Mouse (Mus musculus): ENCODE data around the gene Mad1l1. TPM values are rescaled to one million over a fixed set of nuclear protein-coding genes. Genes with fewer than 3 reads are reported as not detected.

The Mad1l1 gene
- total and polyA plus RNA-seq, 3 experiments = 40.5 to 65.2 TPM; not detected in 1

DNA sequence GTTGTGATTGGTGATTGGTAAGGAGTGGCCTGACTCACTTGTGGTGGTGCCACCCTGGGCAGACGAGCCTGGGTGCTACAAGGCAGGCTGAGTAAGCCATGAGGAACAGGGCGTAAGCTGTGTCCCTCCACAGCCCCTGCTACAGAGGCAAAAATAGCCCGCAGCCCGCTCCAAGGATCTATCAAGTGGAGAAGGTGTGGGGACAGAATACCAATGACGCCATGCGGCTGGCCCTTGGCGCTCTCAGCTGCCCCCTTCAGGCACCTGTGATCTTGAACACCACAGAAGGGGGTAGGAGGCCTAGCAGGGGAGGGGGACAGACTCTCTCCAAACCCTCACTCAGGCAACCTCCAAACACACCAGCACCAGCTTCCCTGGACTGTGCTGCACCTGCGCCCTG, 15.3 kb downstream of the Mad1l1 start:
- no peak overlapping the region for H3K4me3 ChIP-seq (ENCODE audit: control insufficient read depth in 1 of 2, insufficient read depth in 1 of 2, low read depth in 2 of 2, low read length in 2 of 2)
- H3K27me3 ChIP-seq (ENCODE audit: control insufficient read depth in 1 of 2, insufficient read depth in 2 of 2, low read length in 2 of 2) = no peaks in the 10 kb centered on the region
- no peak overlapping the region for H3K27ac ChIP-seq (ENCODE audit: control insufficient read depth, low read depth, low read length)
- H3K79me2 ChIP-seq (ENCODE audit: control insufficient read depth, insufficient read depth, low read length, poor library complexity) = no peaks in the 10 kb centered on the region
- peaks cover 0 to 19% of the 10 kb centered on the region in 2 experiments; a peak in 1 of 4 replicates for H3K36me3 ChIP-seq (ENCODE audit: control insufficient read depth in 1 of 2, insufficient read depth in 2 of 2, low read length in 2 of 2)
- no peaks in the 10 kb centered on the region for H3K4me1 ChIP-seq (ENCODE audit: control insufficient read depth in 1 of 2, insufficient read depth in 2 of 2, low read length in 2 of 2)
- TF ChIP-seq ZMIZ1 (IDR thresholded peaks at IDR 0.05; ENCODE audit: low read depth, low read length) = no peak
- TF ChIP-seq CTCF (IDR thresholded peaks at IDR 0.05 in 2 of 3, conservative IDR thresholded peaks at IDR 0.05 in 1 of 3; ENCODE audit: control insufficient read depth in 1 of 3, insufficient read depth in 1 of 3, low read depth in 2 of 3, low read length in 3 of 3, poor library complexity in 1 of 3, severe bottlenecking in 1 of 3) = 0 out of 6 replicates have a peak, but pooled peaks of 1 of the 3 experiments have one; percentile 1
- DNase-seq (ENCODE audit: low read depth, low spot score) = no peak
- no peaks in the 10 kb centered on the region for H3K9me3 ChIP-seq (replicated peaks; ENCODE audit: insufficient read depth, low read length)
- no peak overlapping the region for H3K9ac ChIP-seq (ENCODE audit: control insufficient read depth, low read depth, low read length, poor library complexity, severe bottlenecking)

DNA sequence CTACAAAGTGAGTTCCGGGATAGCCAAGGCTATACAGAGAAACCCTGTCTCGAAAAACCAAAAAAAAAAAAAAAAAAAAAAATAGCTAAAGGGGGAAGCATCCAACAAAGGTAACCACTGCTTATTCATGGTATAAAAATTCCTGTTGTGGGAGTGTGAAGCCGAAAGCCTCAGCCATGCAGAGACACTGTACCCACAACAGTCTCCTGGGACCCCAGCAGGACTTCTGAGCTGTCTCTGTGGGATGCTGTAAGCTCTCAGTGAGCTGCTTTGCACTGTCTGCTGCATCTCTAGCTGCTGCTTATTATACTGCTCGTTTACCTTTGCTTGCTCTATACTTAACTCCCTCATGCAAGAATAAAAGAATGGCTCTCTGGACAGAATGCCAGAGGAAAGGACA, 23.1 kb downstream of the Mad1l1 start:
- no peak overlapping the region for H3K4me3 ChIP-seq (ENCODE audit: control insufficient read depth in 1 of 2, insufficient read depth in 1 of 2, low read depth in 2 of 2, low read length in 2 of 2)
- peaks cover 0 to 23% of the 10 kb centered on the region in 2 experiments; a peak in 2 of 4 replicates for H3K36me3 ChIP-seq (ENCODE audit: control insufficient read depth in 1 of 2, insufficient read depth in 2 of 2, low read length in 2 of 2)
- no peaks in the 10 kb centered on the region for H3K27me3 ChIP-seq (ENCODE audit: control insufficient read depth in 1 of 2, insufficient read depth in 2 of 2, low read length in 2 of 2)
- H3K27ac ChIP-seq (ENCODE audit: control insufficient read depth, low read depth, low read length) = no peak overlapping the region
- no peak for DNase-seq (ENCODE audit: low read depth, low spot score)
- H3K4me1 ChIP-seq (ENCODE audit: control insufficient read depth in 1 of 2, insufficient read depth in 2 of 2, low read length in 2 of 2) = no peaks in the 10 kb centered on the region
- TF ChIP-seq POLR2A (IDR thresholded peaks at IDR 0.05; ENCODE audit: control insufficient read depth in 1 of 2, insufficient read depth in 1 of 2, low read depth in 1 of 2, low read length in 2 of 2, poor library complexity in 1 of 2) (no peak), MAFK (IDR thresholded peaks at IDR 0.05; ENCODE audit: borderline replicate concordance, low read depth, low read length) (no peak), ZC3H11A (IDR thresholded peaks at IDR 0.05; ENCODE audit: low read depth, low read length) (no peak), ETS1 (IDR thresholded peaks at IDR 0.05; ENCODE audit: low read depth, low read length) (no peak), ZNF384 (IDR thresholded peaks at IDR 0.05; ENCODE audit: low read depth, low read length) (no peak)
- no peaks in the 10 kb centered on the region for H3K9me3 ChIP-seq (replicated peaks; ENCODE audit: insufficient read depth, low read length)
- no peak overlapping the region for H3K9ac ChIP-seq (ENCODE audit: control insufficient read depth, low read depth, low read length, poor library complexity, severe bottlenecking)
- no peaks in the 10 kb centered on the region for H3K79me2 ChIP-seq (ENCODE audit: control insufficient read depth, insufficient read depth, low read length, poor library complexity)

DNA sequence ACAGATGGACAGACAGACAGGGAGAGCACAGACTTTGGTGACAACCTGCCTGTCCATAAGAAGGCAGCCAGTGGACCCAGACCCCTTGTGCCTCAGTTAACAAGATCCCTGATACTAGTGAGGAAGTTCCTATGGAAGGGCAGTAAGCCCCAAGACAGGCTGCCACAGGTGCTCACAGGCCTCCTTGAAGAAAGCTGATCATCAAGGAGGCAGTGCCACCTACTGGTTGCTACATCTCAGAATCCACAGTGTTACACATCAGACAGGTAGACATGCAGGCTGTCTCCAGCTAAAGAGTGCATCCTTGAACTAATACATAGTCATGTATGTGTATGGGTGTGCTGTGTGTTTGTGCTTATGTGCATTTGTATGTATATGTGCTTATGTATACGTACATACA, 29.2 kb downstream of the Mad1l1 start:
- no peaks in the 10 kb centered on the region for H3K27me3 ChIP-seq (ENCODE audit: control insufficient read depth in 1 of 2, insufficient read depth in 2 of 2, low read length in 2 of 2)
- DNase-seq (ENCODE audit: low read depth, low spot score) = peak; percentile 58
- TF ChIP-seq RAD21 (IDR thresholded peaks at IDR 0.05; ENCODE audit: low read depth, low read length) = peak; percentile 68
- TF ChIP-seq CTCF (IDR thresholded peaks at IDR 0.05 in 2 of 3, conservative IDR thresholded peaks at IDR 0.05 in 1 of 3; ENCODE audit: control insufficient read depth in 1 of 3, insufficient read depth in 1 of 3, low read depth in 2 of 3, low read length in 3 of 3, poor library complexity in 1 of 3, severe bottlenecking in 1 of 3) = peak; percentile 56 to 70 (median 62)
- no peak for TF ChIP-seq USF1 (IDR thresholded peaks at IDR 0.05; ENCODE audit: low read depth, low read length)
- TF ChIP-seq E2F4 (IDR thresholded peaks at IDR 0.05; ENCODE audit: borderline replicate concordance, low read depth, low read length) = no peak
- TF ChIP-seq SMC3 (IDR thresholded peaks at IDR 0.05; ENCODE audit: low read depth, low read length) = peak; percentile 61
- peak; percentile 24; the same call in 1 of the 2 replicates for TF ChIP-seq ZC3H11A (IDR thresholded peaks at IDR 0.05; ENCODE audit: low read depth, low read length)
- no peaks in the 10 kb centered on the region for H3K4me1 ChIP-seq (ENCODE audit: control insufficient read depth in 1 of 2, insufficient read depth in 2 of 2, low read length in 2 of 2)
- no peak overlapping the region for H3K9ac ChIP-seq (ENCODE audit: control insufficient read depth, low read depth, low read length, poor library complexity, severe bottlenecking)
- H3K27ac ChIP-seq (ENCODE audit: control insufficient read depth, low read depth, low read length) = no peak overlapping the region
- H3K36me3 ChIP-seq (ENCODE audit: control insufficient read depth in 1 of 2, insufficient read depth in 2 of 2, low read length in 2 of 2) = peaks cover 0 to 25% of the 10 kb centered on the region in 2 experiments; a peak in 2 of 4 replicates
- H3K79me2 ChIP-seq (ENCODE audit: control insufficient read depth, insufficient read depth, low read length, poor library complexity) = no peaks in the 10 kb centered on the region
- no peak overlapping the region for H3K4me3 ChIP-seq (ENCODE audit: control insufficient read depth in 1 of 2, insufficient read depth in 1 of 2, low read depth in 2 of 2, low read length in 2 of 2)
- H3K9me3 ChIP-seq (replicated peaks; ENCODE audit: insufficient read depth, low read length) = no peaks in the 10 kb centered on the region

Measured in MEL (cell line).